Mouse (Mus musculus): Measurements from ENCODE around the gene Scarf2.

- TF ChIP-seq POLR2A (IDR thresholded peaks at IDR 0.05; ENCODE audit: borderline replicate concordance, control insufficient read depth, low read depth, low read length) (no peak), CTCF (IDR thresholded peaks at IDR 0.05; ENCODE audit: control insufficient read depth, insufficient read depth, low read length) (no peak)
These were observed 25.8 kb upstream of the Scarf2 start for GRCm38 (mm10) chr16:17771117-17771865.

All from bone marrow, adult 2 months (tissue).